ENCODE assay signal across 8 mouse cellular contexts in the genomic region with DNA sequence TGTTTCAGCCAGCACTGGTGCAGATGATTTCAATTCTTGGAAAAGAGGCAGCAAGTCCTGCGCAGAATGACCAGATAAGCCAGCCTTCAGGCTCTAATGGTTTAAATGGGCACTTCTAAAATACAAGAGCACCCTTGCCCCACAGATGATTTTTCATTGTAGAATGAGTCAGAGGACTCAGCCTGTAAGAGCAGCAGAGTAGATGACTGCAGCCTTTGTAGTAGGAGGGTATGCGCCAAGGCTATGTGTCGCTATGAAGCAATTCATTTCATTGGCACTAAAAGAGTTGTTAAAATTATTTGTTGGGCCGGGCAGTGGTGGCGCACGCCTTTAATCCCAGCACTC. TPM values are rescaled to one million over a fixed set of nuclear protein-coding genes. Genes with fewer than 3 reads are reported as not detected.
A peak's percentile ranks its signal among the peaks of the same experiment; 100 is the strongest.
DNase-seq lines count a peak whose midpoint lies in the region; ATAC-seq and TF ChIP-seq lines count a peak whose summit lies in the region.

No protein-coding gene starts in this region.

- H3K4me2 ChIP-seq in lung, embryonic 15.5 days, result peak overlapping the region; percentile 94
- peak overlapping the region; percentile 63 for H3K4me2 ChIP-seq in embryonic facial prominence, embryonic 15.5 days (replicated peaks)
- H3K4me2 ChIP-seq in intestine, postnatal 0 days (replicated peaks; ENCODE audit: low read depth), result peak overlapping the region; percentile 93
- peak overlapping the region; percentile 87 for H3K4me2 ChIP-seq in neural tube, embryonic 15.5 days

- H3K4me1 ChIP-seq in lung, embryonic 15.5 days, result peaks cover 11% of the 10 kb centered on the region; the same call in 1 of the 2 replicates
- peaks cover 7% of the 10 kb centered on the region for H3K4me1 ChIP-seq in embryonic facial prominence, embryonic 15.5 days
- no peaks in the 10 kb centered on the region for H3K4me1 ChIP-seq in intestine, postnatal 0 days (replicated peaks; ENCODE audit: control insufficient read depth, insufficient read depth, low read length)
- peaks cover 13% of the 10 kb centered on the region for H3K4me1 ChIP-seq in neural tube, embryonic 15.5 days

- peak overlapping the region; percentile 76 for H3K9ac ChIP-seq in lung, embryonic 15.5 days
- H3K9ac ChIP-seq in embryonic facial prominence, embryonic 15.5 days, result 0 out of 2 replicates have a peak overlapping the region, but pooled peaks have one; percentile 3
- peak overlapping the region; percentile 59; the same call in 1 of the 2 replicates for H3K9ac ChIP-seq in intestine, postnatal 0 days (ENCODE audit: low read depth, low read length)
- peak overlapping the region; percentile 69 for H3K9ac ChIP-seq in neural tube, embryonic 15.5 days (replicated peaks)

- H3K4me3 ChIP-seq in lung, embryonic 15.5 days, result peak overlapping the region; percentile 89
- peak overlapping the region; percentile 75 for H3K4me3 ChIP-seq in embryonic facial prominence, embryonic 15.5 days (replicated peaks)
- H3K4me3 ChIP-seq in intestine, postnatal 0 days (ENCODE audit: low read depth, low read length), result peak overlapping the region; percentile 79
- peak overlapping the region; percentile 81 for H3K4me3 ChIP-seq in neural tube, embryonic 15.5 days (replicated peaks)

- no peaks in the 10 kb centered on the region for H3K36me3 ChIP-seq in lung, embryonic 15.5 days
- no peaks in the 10 kb centered on the region for H3K36me3 ChIP-seq in embryonic facial prominence, embryonic 15.5 days
- no peaks in the 10 kb centered on the region for H3K36me3 ChIP-seq in intestine, postnatal 0 days (ENCODE audit: control insufficient read depth, insufficient read depth)
- no peaks in the 10 kb centered on the region for H3K36me3 ChIP-seq in neural tube, embryonic 15.5 days

- H3K9me3 ChIP-seq in lung, embryonic 15.5 days, result no peaks in the 10 kb centered on the region
- no peaks in the 10 kb centered on the region for H3K9me3 ChIP-seq in embryonic facial prominence, embryonic 15.5 days (replicated peaks)
- no peaks in the 10 kb centered on the region for H3K9me3 ChIP-seq in intestine, postnatal 0 days (ENCODE audit: control insufficient read depth)
- no peaks in the 10 kb centered on the region for H3K9me3 ChIP-seq in neural tube, embryonic 15.5 days (replicated peaks)

- no peak for DNase-seq in lung, postnatal 36 days
- DNase-seq in cerebellum, adult 9-10 months, result no peak
- DNase-seq in urinary bladder, postnatal 10 days (ENCODE audit: low spot score), result no peak
- no peak for DNase-seq in layer of hippocampus, postnatal 25 days (ENCODE audit: extremely low spot score in 1 of 2, low spot score in 1 of 2)

- no peak for TF ChIP-seq CTCF in intestine, postnatal 0 days (IDR thresholded peaks at IDR 0.05; ENCODE audit: low read depth)

- 38% methylated on average over 6 of the region's 6 CpGs for WGBS in lung, embryonic 15.5 days
- WGBS in embryonic facial prominence, embryonic 15.5 days, result 47% methylated on average over 6 of the region's 6 CpGs
- 39% methylated on average over 6 of the region's 6 CpGs for WGBS in intestine, postnatal 0 days
- 40% methylated on average over 6 of the region's 6 CpGs for WGBS in neural tube, embryonic 15.5 days

- peak overlapping the region; percentile 91 for H3K27ac ChIP-seq in lung, embryonic 15.5 days
- peak overlapping the region; percentile 85 for H3K27ac ChIP-seq in embryonic facial prominence, embryonic 15.5 days (replicated peaks)
- H3K27ac ChIP-seq in intestine, postnatal 0 days (ENCODE audit: low read depth, low read length), result peak overlapping the region; percentile 63
- peak overlapping the region; percentile 95 for H3K27ac ChIP-seq in neural tube, embryonic 15.5 days (replicated peaks)

- H3K27me3 ChIP-seq in lung, embryonic 15.5 days, result no peaks in the 10 kb centered on the region
- H3K27me3 ChIP-seq in embryonic facial prominence, embryonic 15.5 days, result no peaks in the 10 kb centered on the region
- no peaks in the 10 kb centered on the region for H3K27me3 ChIP-seq in intestine, postnatal 0 days (replicated peaks; ENCODE audit: control insufficient read depth, insufficient read depth, low read length)
- H3K27me3 ChIP-seq in neural tube, embryonic 15.5 days (replicated peaks), result no peaks in the 10 kb centered on the region

- peak; percentile 25; the same call in 1 of the 2 replicates for ATAC-seq in lung, embryonic 15.5 days (ENCODE audit: borderline replicate concordance, extremely low read depth, low FRiP score, low TSS enrichment)
- ATAC-seq in embryonic facial prominence, embryonic 15.5 days (ENCODE audit: insufficient number of reproducible peaks, low FRiP score, low TSS enrichment, low read depth), result peak; percentile 25; the same call in 1 of the 2 replicates
- ATAC-seq in intestine, postnatal 0 days, result 0 out of 2 replicates have a peak, but pooled peaks have one; percentile 26
- ATAC-seq in neural tube, embryonic 15.5 days (ENCODE audit: low FRiP score), result peak; percentile 48

RNA-seq across cellular contexts. Expression of gene Caprin2, which starts 0.4 kb away (rescaled TPM):
- polyA plus RNA-seq in lung, embryonic 15.5 days (2015; fragmentation: Nextera tagmentation; extraction: Ambion mirVana), result 13.9 and 17.1 TPM in 2 replicates
- polyA plus RNA-seq in embryonic facial prominence, embryonic 15.5 days (2015; fragmentation: Nextera tagmentation; extraction: Ambion mirVana), result 12.3 TPM in 2 replicates
- polyA plus RNA-seq in intestine, postnatal 0 days (2015; fragmentation: Nextera tagmentation; extraction: Ambion mirVana), result 6.8 and 7.4 TPM in 2 replicates
- 10.6 and 12.9 TPM in 2 replicates for polyA plus RNA-seq in neural tube, embryonic 15.5 days (2015; fragmentation: Nextera tagmentation; extraction: Ambion mirVana)
- 1 to 10 TPM; 6.2 to 9.2 TPM for total RNA-seq in layer of hippocampus, postnatal 25 days (2021)

RNA-seq across cellular contexts. Expression of gene Sinhcaf, which starts 49.8 kb away (rescaled TPM):
- polyA plus RNA-seq in lung, embryonic 15.5 days (2015; fragmentation: Nextera tagmentation; extraction: Ambion mirVana), result 113 and 122 TPM in 2 replicates
- 70.7 and 76.4 TPM in 2 replicates for polyA plus RNA-seq in embryonic facial prominence, embryonic 15.5 days (2015; fragmentation: Nextera tagmentation; extraction: Ambion mirVana)
- 22.2 and 23.0 TPM in 2 replicates for polyA plus RNA-seq in intestine, postnatal 0 days (2015; fragmentation: Nextera tagmentation; extraction: Ambion mirVana)
- polyA plus RNA-seq in neural tube, embryonic 15.5 days (2015; fragmentation: Nextera tagmentation; extraction: Ambion mirVana), result 26.7 and 43.3 TPM in 2 replicates
- total RNA-seq in layer of hippocampus, postnatal 25 days (2021), result 1 to 10 TPM; 2.9 to 3.4 TPM

Comparison
In these comparisons a context has a peak if more than half of its experiments do, and no peak if none do; other contexts are left out.
1. H3K9ac ChIP-seq: peak in every context shown above with its lines; median percentile 76 in lung, embryonic 15.5 days; 69 in neural tube, embryonic 15.5 days; 59 in intestine, postnatal 0 days; 3 in embryonic facial prominence, embryonic 15.5 days.